Mouse (Mus musculus): Measurements from ENCODE around the gene Bckdha. TPM values are rescaled to one million over a fixed set of nuclear protein-coding genes. Genes with fewer than 3 reads are reported as not detected.

Gene Bckdha
- 57.5 and 61.3 TPM in 2 replicates for polyA plus RNA-seq (2016; fragmentation: Nextera tagmentation; extraction: Ambion mirVana)

DNA sequence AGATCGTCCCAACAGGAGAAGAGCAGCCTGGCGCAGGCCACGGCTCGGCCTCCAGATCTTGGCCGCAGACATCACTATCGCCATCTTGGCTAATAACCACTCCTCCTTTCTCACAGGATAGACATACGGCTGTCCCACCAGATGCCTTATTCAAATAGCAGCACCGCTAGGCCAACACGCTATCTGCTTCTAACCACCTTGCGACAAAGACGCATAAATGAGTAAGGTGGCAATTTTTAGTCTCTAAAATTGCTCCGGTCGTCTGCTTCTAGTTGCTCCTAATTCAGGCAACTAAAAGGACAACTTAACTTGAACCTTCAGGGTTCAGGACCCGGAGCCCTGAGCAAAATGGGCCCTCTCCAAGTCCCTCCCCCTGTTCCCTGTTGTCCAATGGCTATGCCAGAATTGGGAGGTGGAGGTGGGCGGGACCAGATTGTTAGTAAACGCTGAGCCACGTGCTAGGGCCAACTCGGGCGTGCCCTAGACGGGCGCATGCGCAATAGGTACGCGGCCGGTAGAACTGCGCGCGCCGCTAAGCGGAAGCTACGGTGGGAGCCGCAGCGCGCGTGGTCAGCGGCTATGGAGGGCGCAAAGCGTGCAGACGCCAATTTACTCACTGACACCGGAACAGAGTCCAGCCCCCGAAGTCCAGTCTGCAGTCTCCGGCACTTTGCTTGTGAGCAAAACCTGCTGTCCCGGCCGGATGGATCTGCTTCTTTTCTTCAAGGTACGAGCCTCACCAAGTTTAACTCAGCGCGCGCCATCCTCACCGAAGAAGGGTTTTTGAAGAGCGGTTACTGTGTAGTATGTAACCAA lies at the start of gene Bckdha, which contains the start of gene Exosc5:
Gene Bckdha, minus strand, starts transcription at position 325 of the 816 bp plus-strand sequence.
Gene Exosc5, plus strand, starts transcription at position 508 of the 816 bp plus-strand sequence.
- ATAC-seq (ENCODE audit: insufficient number of reproducible peaks, insufficient read depth, low FRiP score, low TSS enrichment, low read depth): peak; percentile 98
- WGBS: under 1% methylated on average over 50 of the region's 50 CpGs
- Histone ChIP-seq H3K4me1 (replicated peaks) (peaks cover 25% of the 10 kb centered on the region), H3K4me3 (replicated peaks) (peak within 1 kb of the TSS; percentile 69), H3K36me3 (peaks cover 20% of the 10 kb centered on the region), H3K4me2 (peak within 1 kb of the TSS; percentile 84), H3K9me3 (no peaks in the 10 kb centered on the region), H3K9ac (replicated peaks) (peak within 1 kb of the TSS; percentile 65), H3K27me3 (no peaks in the 10 kb centered on the region), H3K27ac (peak within 1 kb of the TSS; percentile 70; the same call in 1 of the 2 replicates)

GRCm38 (mm10) chr7:25707581-25708292 lies 49.0 kb upstream of the Bckdha start:
- Histone ChIP-seq H3K36me3 (peaks cover 13% of the 10 kb centered on the region), H3K4me1 (replicated peaks) (peaks cover 58% of the 10 kb centered on the region), H3K27me3 (peaks cover 23% of the 10 kb centered on the region), H3K27ac (peak overlapping the region; percentile 54), H3K4me2 (no peak overlapping the region), H3K9me3 (no peaks in the 10 kb centered on the region), H3K4me3 (replicated peaks) (no peak overlapping the region), H3K9ac (replicated peaks) (0 out of 2 replicates have a peak overlapping the region, but pooled peaks have one; percentile 24)
- 0 out of 2 replicates have a peak, but pooled peaks have one; percentile 21 for ATAC-seq (ENCODE audit: insufficient number of reproducible peaks, insufficient read depth, low FRiP score, low TSS enrichment, low read depth)
- WGBS: 65% methylated on average over 15 of the region's 15 CpGs

- H3K4me2 ChIP-seq: no peak overlapping the region
- peaks cover 23% of the 10 kb centered on the region for H3K27me3 ChIP-seq
- H3K36me3 ChIP-seq: 0 out of 2 replicates have a peak, but pooled peaks cover 5% of the 10 kb centered on the region
- no peak overlapping the region for H3K4me3 ChIP-seq (replicated peaks)
- no peak overlapping the region; the same call in 1 of the 2 replicates for H3K27ac ChIP-seq
- H3K9ac ChIP-seq (replicated peaks): no peak overlapping the region
- peaks cover 7% of the 10 kb centered on the region; the same call in 1 of the 2 replicates for H3K9me3 ChIP-seq
- 45% methylated on average over 7 of the region's 7 CpGs for WGBS
- H3K4me1 ChIP-seq (replicated peaks): peaks cover 48% of the 10 kb centered on the region
- no peak for ATAC-seq (ENCODE audit: insufficient number of reproducible peaks, insufficient read depth, low FRiP score, low TSS enrichment, low read depth)
Measured at GRCm38 (mm10) chr7:25706578-25707170, 47.9 kb upstream of the Bckdha start.

DNA sequence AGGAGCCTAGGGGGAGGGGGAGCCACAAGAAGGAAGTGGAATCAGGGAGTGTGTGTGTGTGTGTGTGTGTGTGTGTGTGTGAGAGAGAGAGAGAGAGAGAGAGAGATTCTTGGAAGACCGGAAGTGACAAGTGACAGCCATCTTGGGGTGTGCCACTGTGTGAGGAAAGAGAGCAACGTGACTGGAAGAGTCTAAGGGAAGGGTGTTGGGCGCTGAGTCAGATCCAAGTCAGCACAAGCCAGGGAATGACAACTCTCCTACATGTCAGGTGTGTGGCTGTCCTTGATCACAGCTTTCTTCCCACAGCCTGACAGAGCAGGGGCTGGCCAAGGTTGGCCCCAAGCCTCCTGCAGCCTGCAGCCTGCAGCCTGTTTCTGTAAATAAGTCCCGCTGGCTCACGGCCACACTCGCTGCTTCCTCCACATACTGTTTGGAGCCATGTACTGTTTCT lies 47.0 kb upstream of the Bckdha start:
- Histone ChIP-seq H3K4me1 (replicated peaks) (peaks cover 39% of the 10 kb centered on the region), H3K9me3 (peaks cover 14% of the 10 kb centered on the region; the same call in 1 of the 2 replicates), H3K9ac (replicated peaks) (no peak overlapping the region), H3K36me3 (no peaks in the 10 kb centered on the region), H3K27me3 (peaks cover 23% of the 10 kb centered on the region), H3K4me2 (no peak overlapping the region), H3K4me3 (replicated peaks) (no peak overlapping the region), H3K27ac (no peak overlapping the region)
- no peak for ATAC-seq (ENCODE audit: insufficient number of reproducible peaks, insufficient read depth, low FRiP score, low TSS enrichment, low read depth)
- 63% methylated on average over 6 of the region's 6 CpGs for whole genome bisulfite sequencing

DNA sequence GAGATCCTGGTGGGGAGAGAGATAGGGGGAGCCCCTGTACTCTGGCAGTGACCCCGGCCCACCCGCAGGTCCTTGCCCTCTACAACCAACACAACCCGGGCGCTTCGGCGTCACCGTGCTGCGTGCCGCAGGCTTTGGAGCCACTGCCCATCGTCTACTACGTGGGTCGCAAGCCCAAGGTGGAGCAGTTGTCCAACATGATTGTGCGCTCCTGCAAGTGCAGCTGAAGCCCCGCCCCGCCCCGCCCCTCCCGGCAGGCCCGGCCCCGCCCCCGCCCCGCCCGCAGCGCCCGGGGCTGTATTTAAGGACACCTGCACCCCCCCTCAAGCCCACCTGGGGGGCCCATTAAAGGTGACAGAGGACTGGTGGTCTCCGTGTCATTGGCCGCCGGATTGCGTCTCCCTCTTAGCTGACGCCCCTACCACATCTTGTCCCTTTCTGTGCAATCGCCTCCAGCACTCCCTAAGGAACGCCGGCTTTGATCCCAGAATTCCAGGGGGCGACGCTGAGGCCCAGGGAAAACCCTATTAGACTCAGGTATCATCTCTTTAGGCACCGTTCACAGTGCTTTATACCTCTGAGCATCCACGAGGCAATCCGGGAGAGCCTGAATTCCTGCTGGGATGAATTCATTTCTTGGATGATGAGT lies 46.1 kb upstream of the Bckdha start:
- 4% methylated on average over 28 of the region's 37 CpGs for WGBS
- H3K27ac ChIP-seq: no peak overlapping the region
- ATAC-seq (ENCODE audit: insufficient number of reproducible peaks, insufficient read depth, low FRiP score, low TSS enrichment, low read depth): no peak

GRCm38 (mm10) chr7:25703793-25704494 lies 45.2 kb upstream of the Bckdha start:
- Histone ChIP-seq H3K27ac (no peak overlapping the region), H3K4me3 (replicated peaks) (no peak overlapping the region), H3K4me2 (no peak overlapping the region), H3K36me3 (no peaks in the 10 kb centered on the region), H3K27me3 (peaks cover 20% of the 10 kb centered on the region), H3K9ac (replicated peaks) (peak overlapping the region; percentile 35; the same call in 1 of the 2 replicates), H3K4me1 (replicated peaks) (peaks cover 27% of the 10 kb centered on the region), H3K9me3 (peaks cover 17% of the 10 kb centered on the region; the same call in 1 of the 2 replicates)
- no peak for ATAC-seq (ENCODE audit: insufficient number of reproducible peaks, insufficient read depth, low FRiP score, low TSS enrichment, low read depth)
- 28% methylated on average over 10 of the region's 10 CpGs for WGBS

More for the DNA sequence above, 46.1 kb upstream of the Bckdha start:
- Histone ChIP-seq H3K9ac (replicated peaks) (peak overlapping the region; percentile 27; the same call in 1 of the 2 replicates), H3K27me3 (peaks cover 20% of the 10 kb centered on the region), H3K36me3 (no peaks in the 10 kb centered on the region), H3K4me2 (peak overlapping the region; percentile 66), H3K9me3 (peaks cover 17% of the 10 kb centered on the region; the same call in 1 of the 2 replicates), H3K4me1 (replicated peaks) (peaks cover 29% of the 10 kb centered on the region), H3K4me3 (replicated peaks) (peak overlapping the region; percentile 37)

DNA sequence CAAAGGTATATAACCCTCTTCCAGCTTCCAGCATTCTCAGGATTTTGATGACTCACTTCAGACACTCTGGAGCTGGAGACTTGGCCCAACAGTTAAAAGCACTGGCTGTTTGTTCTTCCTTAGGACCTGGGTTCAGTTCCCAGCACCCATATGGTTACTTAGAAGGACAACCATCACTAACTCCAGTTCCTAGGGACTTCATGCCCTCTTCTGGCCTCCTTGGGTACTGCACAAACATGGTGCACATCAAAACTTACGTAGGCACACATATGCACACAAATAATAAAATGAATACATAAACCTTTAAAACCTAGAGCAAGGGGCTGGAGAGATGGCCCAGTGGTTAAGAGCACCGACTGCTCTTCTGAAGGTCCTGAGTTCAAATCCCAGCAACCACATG lies 43.6 kb upstream of the Bckdha start:
- no peak overlapping the region for H3K4me2 ChIP-seq
- no peak for ATAC-seq (ENCODE audit: insufficient number of reproducible peaks, insufficient read depth, low FRiP score, low TSS enrichment, low read depth)
- H3K4me1 ChIP-seq (replicated peaks): peaks cover 16% of the 10 kb centered on the region; the same call in 1 of the 2 replicates
- peaks cover 20% of the 10 kb centered on the region for H3K27me3 ChIP-seq
- no peak overlapping the region for H3K27ac ChIP-seq
- no peak overlapping the region for H3K4me3 ChIP-seq (replicated peaks)
- peaks cover 17% of the 10 kb centered on the region; the same call in 1 of the 2 replicates for H3K9me3 ChIP-seq
- WGBS: 94% methylated on average over 2 of the region's 2 CpGs
- H3K9ac ChIP-seq (replicated peaks): no peak overlapping the region
- H3K36me3 ChIP-seq: no peaks in the 10 kb centered on the region

DNA sequence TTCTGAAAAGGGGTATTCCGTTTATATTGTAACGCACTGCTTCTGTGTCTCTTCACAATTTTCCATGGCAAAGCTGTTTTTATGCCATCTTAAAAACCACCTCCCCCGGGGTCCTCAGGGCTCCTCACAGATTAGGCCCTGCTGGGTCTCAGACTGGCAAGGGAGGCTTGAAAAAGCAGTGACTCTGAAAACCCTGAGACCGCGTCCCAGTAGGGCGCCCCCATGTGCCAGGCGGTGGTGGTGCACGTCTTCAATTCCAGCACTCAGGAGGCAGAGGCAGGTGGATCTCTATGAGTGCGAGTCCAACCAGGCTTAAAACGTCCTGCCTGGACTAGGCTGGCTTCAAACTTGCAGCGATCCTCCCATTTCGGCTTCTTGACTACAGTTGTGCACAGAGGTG lies 42.0 kb upstream of the Bckdha start:
- no peak for ATAC-seq (ENCODE audit: insufficient number of reproducible peaks, insufficient read depth, low FRiP score, low TSS enrichment, low read depth)
- no peaks in the 10 kb centered on the region for H3K36me3 ChIP-seq
- H3K4me2 ChIP-seq: no peak overlapping the region
- H3K4me1 ChIP-seq (replicated peaks): peaks cover 9% of the 10 kb centered on the region; the same call in 1 of the 2 replicates
- no peak overlapping the region for H3K4me3 ChIP-seq (replicated peaks)
- H3K9me3 ChIP-seq: peaks cover 17% of the 10 kb centered on the region; the same call in 1 of the 2 replicates
- H3K27me3 ChIP-seq: peaks cover 20% of the 10 kb centered on the region
- H3K27ac ChIP-seq: no peak overlapping the region
- H3K9ac ChIP-seq (replicated peaks): no peak overlapping the region
- WGBS: 77% methylated on average over 12 of the region's 12 CpGs

DNA sequence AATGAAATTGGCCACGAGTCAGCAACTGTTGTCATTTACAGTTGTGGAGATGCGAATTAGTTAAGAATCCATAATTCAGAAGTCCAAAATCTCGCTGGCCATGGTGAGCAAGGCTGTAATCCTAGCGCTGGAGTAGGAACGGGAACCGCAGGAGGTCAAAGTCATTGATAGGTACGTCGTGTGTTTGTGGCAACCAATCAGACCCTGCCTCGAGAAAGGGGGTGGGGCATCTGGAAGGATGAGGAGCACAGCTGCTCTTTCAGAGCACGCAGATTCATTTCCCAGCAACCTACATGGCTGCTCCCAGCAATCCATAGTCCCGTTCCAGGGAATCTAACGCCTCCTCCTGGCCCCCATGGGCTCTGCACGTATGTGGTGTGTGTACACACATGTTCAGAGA lies 41.1 kb upstream of the Bckdha start:
- ATAC-seq (ENCODE audit: insufficient number of reproducible peaks, insufficient read depth, low FRiP score, low TSS enrichment, low read depth): no peak
- H3K27ac ChIP-seq: no peak overlapping the region
- H3K4me3 ChIP-seq (replicated peaks): no peak overlapping the region
- 62% methylated on average over 13 of the region's 13 CpGs for WGBS
- H3K27me3 ChIP-seq: peaks cover 15% of the 10 kb centered on the region
- H3K9me3 ChIP-seq: peaks cover 17% of the 10 kb centered on the region; the same call in 1 of the 2 replicates
- H3K36me3 ChIP-seq: no peaks in the 10 kb centered on the region
- H3K4me1 ChIP-seq (replicated peaks): peaks cover 5% of the 10 kb centered on the region; the same call in 1 of the 2 replicates
- no peak overlapping the region for H3K9ac ChIP-seq (replicated peaks)
- no peak overlapping the region for H3K4me2 ChIP-seq

DNA sequence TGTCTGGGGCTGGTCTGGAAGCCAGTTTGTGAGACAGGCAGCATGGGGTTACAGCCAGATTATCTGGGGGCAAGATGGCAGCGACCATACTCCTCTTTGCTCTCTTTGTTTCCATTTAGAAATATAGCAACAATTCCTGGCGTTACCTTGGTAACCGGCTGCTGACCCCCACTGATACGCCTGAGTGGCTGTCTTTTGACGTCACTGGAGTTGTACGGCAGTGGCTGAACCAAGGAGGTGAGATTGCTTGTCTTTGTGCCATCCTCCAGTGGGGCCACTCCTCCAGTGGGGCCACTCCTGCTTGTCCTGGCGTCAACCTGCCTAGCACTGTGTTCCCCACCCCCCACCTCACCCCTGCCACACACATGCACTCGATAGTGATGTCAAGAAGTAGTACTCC lies 35.3 kb upstream of the Bckdha start:
- H3K4me1 ChIP-seq (replicated peaks): peaks cover 4% of the 10 kb centered on the region
- no peaks in the 10 kb centered on the region for H3K36me3 ChIP-seq
- 74% methylated on average over 8 of the region's 8 CpGs for WGBS
- no peak overlapping the region for H3K27ac ChIP-seq
- no peak overlapping the region for H3K4me2 ChIP-seq
- no peaks in the 10 kb centered on the region; the same call in 1 of the 2 replicates for H3K9me3 ChIP-seq
- no peak overlapping the region for H3K9ac ChIP-seq (replicated peaks)
- no peak for ATAC-seq (ENCODE audit: insufficient number of reproducible peaks, insufficient read depth, low FRiP score, low TSS enrichment, low read depth)
- H3K4me3 ChIP-seq (replicated peaks): no peak overlapping the region
- H3K27me3 ChIP-seq: peaks cover 27% of the 10 kb centered on the region
